Comparison of ENCODE assay signal across 17 mouse cellular contexts in the genomic region with DNA sequence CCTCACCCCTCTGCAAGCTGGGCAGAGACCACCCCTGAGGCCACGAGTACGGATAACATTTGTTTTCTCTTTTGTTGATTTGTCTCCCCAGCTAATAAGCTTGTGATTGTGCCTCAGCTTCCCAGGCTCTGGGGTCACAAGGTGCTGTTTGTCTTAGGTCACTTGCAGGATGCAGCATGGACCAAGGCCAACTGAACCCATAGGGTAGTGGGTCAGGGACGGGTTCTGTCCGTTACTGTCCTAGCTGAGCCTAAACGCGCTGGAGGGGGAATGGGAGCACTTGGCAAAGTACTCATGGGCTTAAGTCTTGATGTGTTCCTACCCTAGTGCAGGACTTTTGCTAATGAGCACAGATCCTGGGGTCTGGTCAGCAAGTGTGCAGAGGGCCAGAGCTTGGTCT. TPM values are rescaled to one million over a fixed set of nuclear protein-coding genes. Genes with fewer than 3 reads are reported as not detected.
DNase-seq lines count a peak whose midpoint lies in the region; ATAC-seq and TF ChIP-seq lines count a peak whose summit lies in the region.
"Had no signal": no experiment of that assay in that cellular context is flagged by ENCODE, and none has a peak within 500 bp of the region (broad histone marks: within the 10 kb centered on the region; RNA-seq: fewer than 3 reads in every experiment).

No protein-coding gene starts in this region.

- H3K9ac ChIP-seq in embryonic facial prominence, embryonic 13.5 days = 0 out of 2 replicates have a peak overlapping the region, but pooled peaks have one; percentile 12
- H3K9ac ChIP-seq in limb, embryonic 12.5 days (replicated peaks) = 0 out of 2 replicates have a peak overlapping the region, but pooled peaks have one; percentile 66
- no peak overlapping the region for H3K9ac ChIP-seq in hindbrain, embryonic 14.5 days
- H3K9ac ChIP-seq: limb, embryonic 15.5 days had no signal

- peaks cover 59% of the 10 kb centered on the region for H3K36me3 ChIP-seq in embryonic facial prominence, embryonic 13.5 days
- H3K36me3 ChIP-seq in embryonic facial prominence, embryonic 10.5 days (replicated peaks) = peaks cover 51% of the 10 kb centered on the region
- H3K36me3 ChIP-seq in limb, embryonic 12.5 days = peaks cover 49% of the 10 kb centered on the region
- peaks cover 55% of the 10 kb centered on the region for H3K36me3 ChIP-seq in limb, embryonic 10.5 days
- H3K36me3 ChIP-seq in macrophage (ENCODE audit: inconsistent target) = peaks cover 9% of the 10 kb centered on the region; the same call in 1 of the 2 replicates
- peaks cover 49% of the 10 kb centered on the region for H3K36me3 ChIP-seq in hindbrain, embryonic 14.5 days (replicated peaks; ENCODE audit: control insufficient read depth, insufficient read depth)

- H3K27ac ChIP-seq in embryonic facial prominence, embryonic 13.5 days = no peak overlapping the region
- no peak overlapping the region for H3K27ac ChIP-seq in embryonic facial prominence, embryonic 10.5 days (replicated peaks)
- no peak overlapping the region for H3K27ac ChIP-seq in limb, embryonic 12.5 days
- no peak overlapping the region for H3K27ac ChIP-seq in limb, embryonic 10.5 days
- H3K27ac ChIP-seq in bone marrow, adult 2 months (ENCODE audit: control insufficient read depth, insufficient read depth, low read depth, low read length, poor library complexity) = peak overlapping the region; percentile 75
- peak overlapping the region; percentile 58 for H3K27ac ChIP-seq in macrophage
- H3K27ac ChIP-seq in hindbrain, embryonic 14.5 days = no peak overlapping the region
- H3K27ac ChIP-seq: hindbrain, embryonic 13.5 days; left cerebral cortex, adult 2 months had no signal

- peaks cover 25% of the 10 kb centered on the region for H3K4me1 ChIP-seq in embryonic facial prominence, embryonic 13.5 days
- H3K4me1 ChIP-seq in embryonic facial prominence, embryonic 10.5 days = peaks cover 36% of the 10 kb centered on the region
- peaks cover 15% of the 10 kb centered on the region for H3K4me1 ChIP-seq in limb, embryonic 12.5 days (replicated peaks)
- peaks cover 26% of the 10 kb centered on the region for H3K4me1 ChIP-seq in limb, embryonic 10.5 days
- H3K4me1 ChIP-seq in bone marrow, adult 2 months (ENCODE audit: control insufficient read depth, insufficient read depth, low read length) = peaks cover 25% of the 10 kb centered on the region
- peaks cover 10% of the 10 kb centered on the region; the same call in 1 of the 2 replicates for H3K4me1 ChIP-seq in hindbrain, embryonic 14.5 days (replicated peaks; ENCODE audit: control insufficient read depth, insufficient read depth, low read length)

- no peak for DNase-seq in embryonic facial prominence, embryonic 10.5 days (ENCODE audit: low spot score)
- DNase-seq in limb, embryonic 10.5 days (ENCODE audit: low spot score) = no peak
- DNase-seq in hindbrain, embryonic 14.5 days (ENCODE audit: low spot score) = no peak
- DNase-seq: adrenal gland, adult 8-10 months; kidney, adult 18-20 months; lung, postnatal 36 days; midbrain, embryonic 14.5 days had no signal

- no peak for TF ChIP-seq CTCF in bone marrow, adult 2 months (IDR thresholded peaks at IDR 0.05; ENCODE audit: control insufficient read depth, insufficient read depth, low read length)

- H3K9me3 ChIP-seq in embryonic facial prominence, embryonic 13.5 days = no peaks in the 10 kb centered on the region
- H3K9me3 ChIP-seq in embryonic facial prominence, embryonic 10.5 days = no peaks in the 10 kb centered on the region
- H3K9me3 ChIP-seq in limb, embryonic 12.5 days = no peaks in the 10 kb centered on the region
- H3K9me3 ChIP-seq in limb, embryonic 10.5 days (replicated peaks) = no peaks in the 10 kb centered on the region
- H3K9me3 ChIP-seq in hindbrain, embryonic 14.5 days (ENCODE audit: control insufficient read depth, low read length) = no peaks in the 10 kb centered on the region
- H3K9me3 ChIP-seq: hindbrain, embryonic 13.5 days; limb, embryonic 15.5 days had no signal

- WGBS in embryonic facial prominence, embryonic 13.5 days = 77% methylated on average over 6 of the region's 6 CpGs
- 76% methylated on average over 6 of the region's 6 CpGs for WGBS in embryonic facial prominence, embryonic 10.5 days
- 93% methylated on average over 6 of the region's 6 CpGs for WGBS in limb, embryonic 12.5 days
- WGBS in limb, embryonic 10.5 days = 83% methylated on average over 6 of the region's 6 CpGs
- 83% methylated on average over 6 of the region's 6 CpGs for WGBS in bone marrow, adult 2 months
- 92% methylated on average over 6 of the region's 6 CpGs for WGBS in macrophage (ENCODE audit: missing documents)
- WGBS in hindbrain, embryonic 14.5 days = 78% methylated on average over 6 of the region's 6 CpGs

- TF ChIP-seq POLR2A in bone marrow, adult 2 months (IDR thresholded peaks at IDR 0.05; ENCODE audit: borderline replicate concordance, control insufficient read depth, low read depth, low read length) = no peak

- H3K79me2 ChIP-seq in macrophage (ENCODE audit: inconsistent target) = peaks cover 4% of the 10 kb centered on the region; the same call in 1 of the 2 replicates

- no peak for ATAC-seq in embryonic facial prominence, embryonic 13.5 days (ENCODE audit: insufficient number of reproducible peaks, insufficient read depth, low FRiP score, low TSS enrichment, low read depth)
- ATAC-seq in limb, embryonic 12.5 days (ENCODE audit: insufficient number of reproducible peaks, insufficient read depth, low FRiP score, low TSS enrichment, low read depth) = no peak
- no peak for ATAC-seq in hindbrain, embryonic 14.5 days (ENCODE audit: low FRiP score)
- ATAC-seq in erythroblast, adult 5-6 weeks (replicated peaks; ENCODE audit: low FRiP score, poor library complexity, severe bottlenecking) = no peak
- ATAC-seq: forebrain, embryonic 14.5 days had no signal

- H3K4me3 ChIP-seq in embryonic facial prominence, embryonic 13.5 days = no peak overlapping the region
- H3K4me3 ChIP-seq in embryonic facial prominence, embryonic 10.5 days = no peak overlapping the region
- no peak overlapping the region for H3K4me3 ChIP-seq in limb, embryonic 12.5 days (replicated peaks)
- H3K4me3 ChIP-seq in limb, embryonic 10.5 days = no peak overlapping the region
- no peak overlapping the region for H3K4me3 ChIP-seq in bone marrow, adult 2 months (replicated peaks; ENCODE audit: control insufficient read depth, low read depth, low read length)
- no peak overlapping the region for H3K4me3 ChIP-seq in macrophage (ENCODE audit: inconsistent target)
- no peak overlapping the region for H3K4me3 ChIP-seq in hindbrain, embryonic 14.5 days (replicated peaks; ENCODE audit: low read length)
- H3K4me3 ChIP-seq: left cerebral cortex, adult 2 months; limb, embryonic 15.5 days had no signal

- H3K27me3 ChIP-seq in embryonic facial prominence, embryonic 13.5 days = no peaks in the 10 kb centered on the region
- peaks cover 17% of the 10 kb centered on the region for H3K27me3 ChIP-seq in embryonic facial prominence, embryonic 10.5 days (replicated peaks; ENCODE audit: low read depth, poor library complexity, severe bottlenecking)
- H3K27me3 ChIP-seq in limb, embryonic 12.5 days = no peaks in the 10 kb centered on the region
- H3K27me3 ChIP-seq in limb, embryonic 10.5 days (ENCODE audit: low read depth, poor library complexity, severe bottlenecking) = no peaks in the 10 kb centered on the region
- no peaks in the 10 kb centered on the region for H3K27me3 ChIP-seq in hindbrain, embryonic 14.5 days (ENCODE audit: control insufficient read depth, insufficient read depth, low read length)
- H3K27me3 ChIP-seq: limb, embryonic 15.5 days had no signal

- H3K4me2 ChIP-seq in embryonic facial prominence, embryonic 13.5 days = peak overlapping the region; percentile 92; the same call in 1 of the 2 replicates
- H3K4me2 ChIP-seq in limb, embryonic 12.5 days = no peak overlapping the region
- H3K4me2 ChIP-seq in hindbrain, embryonic 14.5 days (replicated peaks) = no peak overlapping the region

RNA-seq across cellular contexts. Expression of a gene that starts 6.8 kb away (rescaled TPM):
- 29.3 and 36.7 TPM in 2 replicates for polyA plus RNA-seq in embryonic facial prominence, embryonic 13.5 days (2015; fragmentation: Nextera tagmentation; extraction: Ambion mirVana)
- 28.2 and 34.5 TPM in 2 replicates for polyA plus RNA-seq in embryonic facial prominence, embryonic 10.5 days (2016; fragmentation: Nextera tagmentation; extraction: Ambion mirVana)
- polyA plus RNA-seq in limb, embryonic 12.5 days (2016; fragmentation: Nextera tagmentation; extraction: Ambion mirVana) = 25.8 and 29.0 TPM in 2 replicates
- polyA plus RNA-seq in limb, embryonic 10.5 days (2016; fragmentation: Nextera tagmentation; extraction: Ambion mirVana) = 25.2 and 29.9 TPM in 2 replicates
- 15.1 and 28.2 TPM in 2 replicates for polyA plus RNA-seq in bone marrow, adult 2 months (2011; ENCODE audit: insufficient read depth, insufficient read length, low replicate concordance, missing spikeins)
- 10 to 100 TPM in 9 of 26 experiments, 1 to 10 TPM in 13, not detected in 4; 1.0 to 18.7 (median 8.1) TPM for total RNA-seq in macrophage (2018; cell fraction: chromatin; rRNA removed)
- 10 to 100 TPM; 21.2 to 51.6 (median 33.0) TPM for total RNA-seq in macrophage (2018; cell fraction: cytosol; rRNA removed)
- total RNA-seq in macrophage (2018; cell fraction: nucleus; rRNA removed) = 10 to 100 TPM in 17 of 26 experiments, 1 to 10 TPM in 9; 2.6 to 29.3 (median 14.0) TPM
- 26.0 to 40.2 TPM (median 29.3 TPM) in 3 replicates for polyA plus RNA-seq in macrophage (2018)
- polyA plus RNA-seq in hindbrain, embryonic 14.5 days (2014; fragmentation: Nextera tagmentation; extraction: Ambion mirVana) = 34.4 and 43.5 TPM in 2 replicates
- 8.2 and 9.6 TPM in 2 replicates for total RNA-seq in erythroblast, adult 5-6 weeks (2015; ENCODE audit: low replicate concordance)
- total RNA-seq in erythroblast, adult 5-6 weeks (2017; ENCODE audit: low replicate concordance) = 3.8 and 6.4 TPM in 2 replicates

RNA-seq across cellular contexts. Expression of a gene that starts 9.0 kb away (rescaled TPM):
- 76.8 and 85.4 TPM in 2 replicates for polyA plus RNA-seq in embryonic facial prominence, embryonic 13.5 days (2015; fragmentation: Nextera tagmentation; extraction: Ambion mirVana)
- 79.2 and 79.8 TPM in 2 replicates for polyA plus RNA-seq in embryonic facial prominence, embryonic 10.5 days (2016; fragmentation: Nextera tagmentation; extraction: Ambion mirVana)
- polyA plus RNA-seq in limb, embryonic 12.5 days (2016; fragmentation: Nextera tagmentation; extraction: Ambion mirVana) = 80.2 and 80.6 TPM in 2 replicates
- 92.7 and 100 TPM in 2 replicates for polyA plus RNA-seq in limb, embryonic 10.5 days (2016; fragmentation: Nextera tagmentation; extraction: Ambion mirVana)
- 12.8 and 19.5 TPM in 2 replicates for polyA plus RNA-seq in bone marrow, adult 2 months (2011; ENCODE audit: insufficient read depth, insufficient read length, low replicate concordance, missing spikeins)
- total RNA-seq in macrophage (2018; cell fraction: chromatin; rRNA removed) = 10 to 100 TPM in 15 of 26 experiments, 1 to 10 TPM in 11; 2.0 to 45.1 (median 11.1) TPM
- 10 to 100 TPM; 14.9 to 33.2 (median 21.8) TPM for total RNA-seq in macrophage (2018; cell fraction: cytosol; rRNA removed)
- total RNA-seq in macrophage (2018; cell fraction: nucleus; rRNA removed) = 10 to 100 TPM in 16 of 26 experiments, 1 to 10 TPM in 10; 2.9 to 36.2 (median 12.5) TPM
- 23.2 to 26.1 TPM (median 23.3 TPM) in 3 replicates for polyA plus RNA-seq in macrophage (2018)
- 83.0 and 84.6 TPM in 2 replicates for polyA plus RNA-seq in hindbrain, embryonic 14.5 days (2014; fragmentation: Nextera tagmentation; extraction: Ambion mirVana)
- 4.8 and 12.1 TPM in 2 replicates for total RNA-seq in erythroblast, adult 5-6 weeks (2015; ENCODE audit: low replicate concordance)
- 5.9 and 6.3 TPM in 2 replicates for total RNA-seq in erythroblast, adult 5-6 weeks (2017; ENCODE audit: low replicate concordance)

RNA-seq across cellular contexts. Expression of a gene that starts 13.0 kb away (rescaled TPM):
- polyA plus RNA-seq in embryonic facial prominence, embryonic 13.5 days (2015; fragmentation: Nextera tagmentation; extraction: Ambion mirVana) = 23.8 TPM in 2 replicates
- 13.6 and 16.2 TPM in 2 replicates for polyA plus RNA-seq in embryonic facial prominence, embryonic 10.5 days (2016; fragmentation: Nextera tagmentation; extraction: Ambion mirVana)
- polyA plus RNA-seq in limb, embryonic 12.5 days (2016; fragmentation: Nextera tagmentation; extraction: Ambion mirVana) = 13.7 and 13.8 TPM in 2 replicates
- 7.1 and 10.8 TPM in 2 replicates for polyA plus RNA-seq in limb, embryonic 10.5 days (2016; fragmentation: Nextera tagmentation; extraction: Ambion mirVana)
- polyA plus RNA-seq in bone marrow, adult 2 months (2011; ENCODE audit: insufficient read depth, insufficient read length, low replicate concordance, missing spikeins) = 9.7 and 13.3 TPM in 2 replicates
- 10 to 100 TPM in 4 of 26 experiments, 1 to 10 TPM in 14, not detected in 8; 1.3 to 17.0 (median 3.9) TPM for total RNA-seq in macrophage (2018; cell fraction: chromatin; rRNA removed)
- total RNA-seq in macrophage (2018; cell fraction: cytosol; rRNA removed) = 1 to 10 TPM in 22 of 26 experiments, under 1 TPM in 4; 0.14 to 6.8 (median 4.3) TPM
- total RNA-seq in macrophage (2018; cell fraction: nucleus; rRNA removed) = 10 to 100 TPM in 4 of 26 experiments, 1 to 10 TPM in 14, under 1 TPM in 5, not detected in 3; 0.40 to 12.9 (median 1.7) TPM
- polyA plus RNA-seq in macrophage (2018) = 3.2 to 5.2 TPM (median 3.7 TPM) in 3 replicates
- 519 and 565 TPM in 2 replicates for polyA plus RNA-seq in hindbrain, embryonic 14.5 days (2014; fragmentation: Nextera tagmentation; extraction: Ambion mirVana)
- total RNA-seq in erythroblast, adult 5-6 weeks (2015; ENCODE audit: low replicate concordance) = not detected in 2 replicates
- total RNA-seq in erythroblast, adult 5-6 weeks (2017; ENCODE audit: low replicate concordance) = 1.5 TPM in 1 of 2 replicates, not detected in the other

RNA-seq across cellular contexts. Expression of a gene that starts 37.4 kb away (rescaled TPM):
- 12.5 and 13.8 TPM in 2 replicates for polyA plus RNA-seq in embryonic facial prominence, embryonic 13.5 days (2015; fragmentation: Nextera tagmentation; extraction: Ambion mirVana)
- polyA plus RNA-seq in embryonic facial prominence, embryonic 10.5 days (2016; fragmentation: Nextera tagmentation; extraction: Ambion mirVana) = 12.4 and 13.9 TPM in 2 replicates
- 13.2 and 14.5 TPM in 2 replicates for polyA plus RNA-seq in limb, embryonic 12.5 days (2016; fragmentation: Nextera tagmentation; extraction: Ambion mirVana)
- polyA plus RNA-seq in limb, embryonic 10.5 days (2016; fragmentation: Nextera tagmentation; extraction: Ambion mirVana) = 12.7 and 17.1 TPM in 2 replicates
- polyA plus RNA-seq in bone marrow, adult 2 months (2011; ENCODE audit: insufficient read depth, insufficient read length, low replicate concordance, missing spikeins) = 20.5 and 70.7 TPM in 2 replicates
- total RNA-seq in macrophage (2018; cell fraction: chromatin; rRNA removed) = 100 to 1,000 TPM in 18 of 26 experiments, 10 to 100 TPM in 8; 21.9 to 301 (median 190) TPM
- total RNA-seq in macrophage (2018; cell fraction: cytosol; rRNA removed) = 10 to 100 TPM; 19.1 to 88.9 (median 67.2) TPM
- total RNA-seq in macrophage (2018; cell fraction: nucleus; rRNA removed) = 100 to 1,000 TPM in 16 of 26 experiments, 10 to 100 TPM in 10; 21.5 to 225 (median 122) TPM
- 40.6 to 60.5 TPM (median 46.5 TPM) in 3 replicates for polyA plus RNA-seq in macrophage (2018)
- polyA plus RNA-seq in hindbrain, embryonic 14.5 days (2014; fragmentation: Nextera tagmentation; extraction: Ambion mirVana) = 23.3 and 26.6 TPM in 2 replicates
- total RNA-seq in erythroblast, adult 5-6 weeks (2015; ENCODE audit: low replicate concordance) = 21.7 and 29.2 TPM in 2 replicates
- total RNA-seq in erythroblast, adult 5-6 weeks (2017; ENCODE audit: low replicate concordance) = 3.9 and 5.4 TPM in 2 replicates

RNA-seq across cellular contexts. Expression of a gene that starts 40.7 kb away (rescaled TPM):
- 0.07 and 0.54 TPM in 2 replicates for polyA plus RNA-seq in embryonic facial prominence, embryonic 13.5 days (2015; fragmentation: Nextera tagmentation; extraction: Ambion mirVana)
- not detected in 2 replicates for polyA plus RNA-seq in embryonic facial prominence, embryonic 10.5 days (2016; fragmentation: Nextera tagmentation; extraction: Ambion mirVana)
- not detected in 2 replicates for polyA plus RNA-seq in limb, embryonic 12.5 days (2016; fragmentation: Nextera tagmentation; extraction: Ambion mirVana)
- not detected in 2 replicates for polyA plus RNA-seq in limb, embryonic 10.5 days (2016; fragmentation: Nextera tagmentation; extraction: Ambion mirVana)
- polyA plus RNA-seq in bone marrow, adult 2 months (2011; ENCODE audit: insufficient read depth, insufficient read length, low replicate concordance, missing spikeins) = 0.36 and 1.9 TPM in 2 replicates
- 100 to 1,000 TPM in 1 of 26 experiments, 10 to 100 TPM in 10, 1 to 10 TPM in 12, under 1 TPM in 3; 0.47 to 109 (median 5.8) TPM for total RNA-seq in macrophage (2018; cell fraction: chromatin; rRNA removed)
- 10 to 100 TPM in 13 of 26 experiments, 1 to 10 TPM in 13; 1.1 to 78.6 (median 14.7) TPM for total RNA-seq in macrophage (2018; cell fraction: cytosol; rRNA removed)
- total RNA-seq in macrophage (2018; cell fraction: nucleus; rRNA removed) = 100 to 1,000 TPM in 9 of 26 experiments, 10 to 100 TPM in 6, 1 to 10 TPM in 11; 3.4 to 198 (median 28.8) TPM
- polyA plus RNA-seq in macrophage (2018) = 1.4 to 7.6 TPM (median 1.6 TPM) in 3 replicates
- polyA plus RNA-seq in hindbrain, embryonic 14.5 days (2014; fragmentation: Nextera tagmentation; extraction: Ambion mirVana) = 0.09 TPM in 1 of 2 replicates, not detected in the other
- not detected in 2 replicates for total RNA-seq in erythroblast, adult 5-6 weeks (2015; ENCODE audit: low replicate concordance)
- total RNA-seq in erythroblast, adult 5-6 weeks (2017; ENCODE audit: low replicate concordance) = 0.14 and 0.51 TPM in 2 replicates
- polyA plus RNA-seq: forebrain, embryonic 14.5 days; heart, embryonic 14.5 days had no signal

Comparison
In these comparisons a context has a peak if more than half of its experiments do, and no peak if none do; other contexts are left out.
1. H3K27ac ChIP-seq: peak in bone marrow, adult 2 months (single experiment) and macrophage (single experiment); none in embryonic facial prominence, embryonic 13.5 days (single experiment), embryonic facial prominence, embryonic 10.5 days (single experiment), limb, embryonic 12.5 days (single experiment), limb, embryonic 10.5 days (single experiment) and hindbrain, embryonic 14.5 days (single experiment).
2. RNA of a gene that starts 13.0 kb away (polyA plus RNA-seq): 519 to 565 TPM in hindbrain, embryonic 14.5 days; 23.8 TPM in embryonic facial prominence, embryonic 13.5 days, 13.6 to 16.2 TPM in embryonic facial prominence, embryonic 10.5 days, 13.7 to 13.8 TPM in limb, embryonic 12.5 days, 9.7 to 13.3 TPM in bone marrow, adult 2 months, 7.1 to 10.8 TPM in limb, embryonic 10.5 days and 3.2 to 5.2 TPM in macrophage; every median in the first group is over 10 times any median in the second.